Mouse (Mus musculus) ES-E14 (cell line): ENCODE data around the gene Cetn4. TPM values are rescaled to one million over a fixed set of nuclear protein-coding genes. Genes with fewer than 3 reads are reported as not detected.

Experiments used
- DNase-seq: peaks from one replicate; pipeline ENCODE4 v3.0.0-alpha.2; 2013; ENCODE audit warnings: low read depth, low spot score
- H3K27ac ChIP-seq: 2 replicates; pipeline ENCODE4 v1.5.1; 2012; ENCODE audit warnings: low read depth, mild to moderate bottlenecking, low read length, moderate library complexity, mixed read lengths; ENCODE audit not compliant: poor library complexity, insufficient read depth, severe bottlenecking
- H3K36me3 ChIP-seq: 2 replicates; pipeline ENCODE4 v1.6.1; 2012; ENCODE audit warnings: mild to moderate bottlenecking, low read length, moderate library complexity, mixed read lengths; ENCODE audit not compliant: control insufficient read depth, poor library complexity, insufficient read depth, severe bottlenecking
- H3K4me1 ChIP-seq, 2 experiments: fragments of 150-350 bp in 1 of 2; sonication (generic) in 1 of 2; 2 replicates each; pipeline ENCODE4 v1.6.1; 2012; ENCODE audit warnings: low read length in 2 of 2, mild to moderate bottlenecking in 1 of 2, mixed read lengths in 1 of 2; ENCODE audit not compliant: control insufficient read depth in 2 of 2, insufficient read depth in 2 of 2, poor library complexity in 1 of 2
- H3K4me3 ChIP-seq, 2 experiments: fragments of 150-350 bp in 1 of 2; sonication (generic) in 1 of 2; 2 replicates each; pipeline ENCODE4 v1.5.1; 2012; ENCODE audit warnings: low read length in 2 of 2, low read depth in 1 of 2, mild to moderate bottlenecking in 1 of 2, mixed read lengths in 1 of 2; ENCODE audit not compliant: insufficient read depth in 1 of 2, poor library complexity in 1 of 2, severe bottlenecking in 1 of 2
- H3K9ac ChIP-seq: 2 replicates; pipeline ENCODE4 v1.6.1; 2012; ENCODE audit warnings: low read depth, mild to moderate bottlenecking, low read length, mixed read lengths; ENCODE audit not compliant: poor library complexity, insufficient read depth, severe bottlenecking
- H3K9me3 ChIP-seq: fragments of 150-350 bp; sonication (generic); 2 replicates; pipeline ENCODE4 v1.6.1; 2012; ENCODE audit warnings: low read depth, mild to moderate bottlenecking, low read length; ENCODE audit not compliant: control insufficient read depth, insufficient read depth
- CHD2 ChIP-seq: IDR thresholded peaks from 2 replicates; pipeline ENCODE4 v1.6.1; 2014; ENCODE audit warnings: mild to moderate bottlenecking, low read depth, low read length, inconsistent platforms
- HCFC1 ChIP-seq: IDR thresholded peaks from 2 replicates; pipeline ENCODE4 v1.6.1; 2012; ENCODE audit warnings: low read length, inconsistent platforms, borderline replicate concordance; ENCODE audit not compliant: insufficient read depth
- MAFK ChIP-seq: IDR thresholded peaks from 2 replicates; pipeline ENCODE4 v1.6.1; 2014; ENCODE audit warnings: mild to moderate bottlenecking, low read depth, low read length, inconsistent platforms; ENCODE audit not compliant: insufficient read depth
- ZC3H11A ChIP-seq: IDR thresholded peaks from 2 replicates; pipeline ENCODE4 v1.6.1; 2012; ENCODE audit warnings: low read depth, mild to moderate bottlenecking, inconsistent platforms, low read length, borderline replicate concordance
- ZNF384 ChIP-seq: IDR thresholded peaks from 2 replicates; pipeline ENCODE4 v1.6.1; 2012; ENCODE audit warnings: low read depth, low read length, inconsistent platforms
- in situ Hi-C, 2 experiments: fragments of 600-800 bp; cut with MboI; formaldehyde crosslinking; loops; one replicate each; pipeline ENCODE4 v1.15.1; 2025; ENCODE audit warnings: low sequenced_read_pairs in 2 of 2, inconsistent platforms in 1 of 2; ENCODE audit not compliant: unreplicated experiment in 2 of 2
- total RNA-seq: library from RNA; depleted of rRNA; stranded (reverse); fragments of 300-350 nt; gene quantifications from 2 replicates; pipeline ENCODE4 v1.2.3, GENCODE M21; 2012; rRNA removed

Gene Cetn4
- total RNA-seq, 1 experiment = 0.22 TPM

- Histone ChIP-seq H3K36me3 (no peaks in the 10 kb centered on the region), H3K9ac (no peak overlapping the region), H3K9me3 (no peaks in the 10 kb centered on the region), H3K4me1 (no peaks in the 10 kb centered on the region), H3K4me3 (no peak overlapping the region), H3K27ac (no peak overlapping the region)
- in situ Hi-C loops = no loop called here
- no peak for TF ChIP-seq MAFK
- no peak for TF ChIP-seq ZNF384
- TF ChIP-seq ZC3H11A = no peak
- TF ChIP-seq HCFC1 = no peak
- no peak for TF ChIP-seq CHD2
- DNase-seq = no peak
Measured at GRCm38 (mm10) chr3:37269926-37270325, 42.6 kb downstream of the Cetn4 start.

DNA sequence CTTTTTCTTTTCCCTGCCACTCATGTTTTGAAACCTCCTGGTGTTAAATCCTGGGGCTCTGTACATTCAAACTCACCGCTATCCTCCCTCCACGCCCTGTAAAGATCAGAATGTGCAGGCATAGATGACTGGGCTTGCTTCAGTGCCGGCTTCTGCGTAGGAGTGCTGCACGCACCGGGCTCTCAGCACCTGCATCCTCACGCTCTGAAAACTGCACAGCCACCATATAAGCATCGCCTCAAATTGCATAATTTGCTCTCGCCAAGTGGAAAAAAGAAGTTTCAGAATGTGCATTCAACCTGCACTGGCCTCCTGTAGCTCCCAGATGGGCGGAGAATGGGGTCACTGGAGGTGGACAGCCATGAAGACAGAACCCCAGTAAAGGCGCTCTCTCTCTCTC is 44.2 kb downstream of the Cetn4 start:
- in situ Hi-C loops = no loop called here
- H3K36me3 ChIP-seq = no peaks in the 10 kb centered on the region
- no peak overlapping the region for H3K4me3 ChIP-seq
- TF ChIP-seq HCFC1 (no peak), ZC3H11A (no peak), MAFK (no peak), ZNF384 (no peak), CHD2 (no peak)
- no peak overlapping the region for H3K27ac ChIP-seq
- no peaks in the 10 kb centered on the region for H3K9me3 ChIP-seq
- no peaks in the 10 kb centered on the region for H3K4me1 ChIP-seq
- no peak overlapping the region for H3K9ac ChIP-seq
- DNase-seq = no peak

DNA sequence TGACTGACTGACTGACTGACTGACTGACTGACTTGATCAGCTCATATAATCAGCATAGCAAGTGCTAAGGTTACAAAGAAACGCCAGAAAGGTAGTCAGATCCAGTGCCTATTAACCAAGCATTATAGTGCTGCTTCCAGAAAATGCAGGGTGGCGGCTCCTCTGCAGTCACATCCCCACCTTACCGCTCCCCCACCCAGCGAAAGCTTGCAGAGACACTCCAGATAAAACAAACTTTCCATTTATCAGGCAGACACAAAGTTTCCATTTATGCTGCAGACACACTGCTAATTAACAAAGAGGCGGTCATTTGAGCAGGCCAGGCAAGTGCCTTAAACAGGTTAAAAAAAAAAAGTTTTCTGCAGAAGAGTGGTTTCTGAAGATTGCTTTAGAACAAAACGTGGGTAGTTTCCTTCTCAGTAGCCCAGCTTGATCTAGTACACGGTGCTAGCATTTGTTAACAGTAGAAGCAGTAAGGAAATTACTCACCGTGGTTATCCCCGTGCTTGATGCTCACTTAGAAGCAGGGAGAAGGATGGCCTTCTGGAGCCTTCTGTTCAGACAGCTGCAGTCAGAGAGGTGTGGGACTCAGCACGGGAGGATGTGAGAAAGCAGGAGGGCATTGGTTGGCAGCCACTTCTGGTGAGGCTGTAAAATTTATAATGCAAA is 53.0 kb downstream of the Cetn4 start:
- Histone ChIP-seq H3K4me1 (no peaks in the 10 kb centered on the region), H3K27ac (no peak overlapping the region), H3K36me3 (no peaks in the 10 kb centered on the region), H3K9me3 (no peaks in the 10 kb centered on the region), H3K4me3 (no peak overlapping the region), H3K9ac (no peak overlapping the region)
- in situ Hi-C loops = no loop called here
- no peak for TF ChIP-seq ZC3H11A
- no peak for TF ChIP-seq MAFK
- TF ChIP-seq CHD2 = no peak
- no peak for TF ChIP-seq ZNF384
- no peak for TF ChIP-seq HCFC1
- DNase-seq = no peak

GRCm38 (mm10) chr3:37257776-37258175 is 54.7 kb downstream of the Cetn4 start:
- Histone ChIP-seq H3K36me3 (no peaks in the 10 kb centered on the region), H3K27ac (no peak overlapping the region), H3K9ac (no peak overlapping the region), H3K9me3 (no peaks in the 10 kb centered on the region), H3K4me3 (no peak overlapping the region), H3K4me1 (no peaks in the 10 kb centered on the region)
- in situ Hi-C loops = no loop called here
- no peak for DNase-seq
- TF ChIP-seq CHD2 = no peak
- TF ChIP-seq HCFC1 = no peak
- TF ChIP-seq ZNF384 = no peak
- no peak for TF ChIP-seq ZC3H11A
- no peak for TF ChIP-seq MAFK

Other genes starting within 250 kb of the Cetn4 start
- 1.3 and 1.7 TPM in 2 replicates for gene Adad1, start 249.2 kb downstream of the Cetn4 start, total RNA-seq
- gene Il2, start 186.7 kb downstream of the Cetn4 start, total RNA-seq = not detected in 2 replicates
- gene Il21, start 80.1 kb downstream of the Cetn4 start, total RNA-seq = not detected in 2 replicates
- 5.7 and 7.1 TPM in 2 replicates for gene Bbs12, start 154 bp downstream of the Cetn4 start, total RNA-seq
- gene Fgf2, start 35.6 kb upstream of the Cetn4 start, total RNA-seq = 0.26 and 0.45 TPM in 2 replicates
- 41.8 and 54.3 TPM in 2 replicates for gene Spata5, start 107.2 kb upstream of the Cetn4 start, total RNA-seq
- 3.0 and 4.0 TPM in 2 replicates for gene Nudt6, start 107.5 kb upstream of the Cetn4 start, total RNA-seq